Mouse (Mus musculus) liver, embryonic 18 days (tissue): ENCODE data around the gene Gcfc2. TPM values are rescaled to one million over a fixed set of nuclear protein-coding genes. Genes with fewer than 3 reads are reported as not detected.

Experiments
- polyA plus RNA-seq: library from polyadenylated mRNA; depleted of rRNA; stranded (reverse); fragments of >200 nt; gene quantifications from 2 replicates; pipeline ENCODE4 v1.2.3, GENCODE M21; 2012; rRNA removed

Gene Gcfc2
- polyA plus RNA-seq, result 3.6 and 3.7 TPM in 2 replicates

GRCm38 (mm10) chr6:81923523-81924142 is at the start of gene Gcfc2:
Gcfc2 (plus strand) TSS chr6:81923669.

GRCm38 (mm10) chr6:81965296-81966067 is 42.0 kb downstream of the Gcfc2 start, which contains the start of gene Mrpl19:
Mrpl19 (minus strand) TSS chr6:81965958.

Other genes with a start within 250 kb of the Gcfc2 start
- gene Mrpl19, start 42.3 kb downstream of the Gcfc2 start, polyA plus RNA-seq, result 5.0 and 5.3 TPM in 2 replicates
- gene Eva1a, start 117.4 kb downstream of the Gcfc2 start, polyA plus RNA-seq, result 15.6 and 17.2 TPM in 2 replicates